Mouse (Mus musculus): ENCODE measurements around the gene Rgl1. TPM values are rescaled to one million over a fixed set of nuclear protein-coding genes. Genes with fewer than 3 reads are reported as not detected.

Gene Rgl1
- total RNA-seq, 1 experiment = 1.3 TPM

DNA sequence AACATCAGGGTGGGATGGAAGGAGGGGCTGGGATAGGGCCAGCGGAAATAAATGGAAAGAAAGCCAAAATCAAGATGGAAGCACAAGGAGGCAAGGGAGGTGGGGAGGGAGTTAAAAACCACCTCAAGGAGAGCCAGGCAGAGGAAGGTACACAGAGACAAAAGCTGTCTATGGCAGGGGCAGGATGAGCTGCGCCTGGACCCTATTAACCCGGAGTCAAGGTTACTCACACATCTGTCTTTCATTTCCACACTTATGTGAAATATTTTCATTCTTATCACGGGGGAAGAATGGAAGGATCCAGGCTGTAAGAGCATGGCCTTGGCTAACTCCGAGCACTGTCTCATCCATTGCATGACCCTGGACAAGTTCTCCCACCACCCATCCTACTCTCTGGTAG, 202.9 kb downstream of the Rgl1 start:
- no peaks in the 10 kb centered on the region for H3K4me1 ChIP-seq (ENCODE audit: control insufficient read depth in 2 of 2, insufficient read depth in 2 of 2, low read length in 2 of 2, poor library complexity in 1 of 2)

DNA sequence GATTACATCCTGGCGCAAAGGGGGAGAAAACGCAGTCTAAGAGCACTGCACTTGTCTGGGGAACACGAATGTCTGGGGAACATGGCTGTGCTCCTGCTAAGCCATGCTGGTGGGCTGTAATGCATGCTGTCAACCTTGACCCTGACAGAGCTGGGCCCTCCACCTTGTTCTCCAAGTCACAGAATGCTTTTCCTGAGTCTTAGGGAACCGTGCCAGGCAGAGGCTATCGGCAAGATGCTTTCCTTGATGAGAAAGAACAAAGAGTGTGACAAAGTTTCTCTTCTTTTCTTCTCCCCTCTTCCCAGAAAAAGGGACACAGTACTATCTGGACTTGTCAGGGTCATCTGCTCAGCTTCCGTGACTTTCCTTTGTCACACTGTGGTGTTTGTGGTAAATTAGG, 203.3 kb downstream of the Rgl1 start:
- no peak for TF ChIP-seq ZC3H11A (IDR thresholded peaks at IDR 0.05; ENCODE audit: borderline replicate concordance, low read depth, low read length)
- TF ChIP-seq HCFC1 (IDR thresholded peaks at IDR 0.05; ENCODE audit: borderline replicate concordance, insufficient read depth, low read length) = no peak
- no peak for TF ChIP-seq MAFK (IDR thresholded peaks at IDR 0.05; ENCODE audit: insufficient read depth, low read depth, low read length)
- no peak for TF ChIP-seq ZNF384 (IDR thresholded peaks at IDR 0.05; ENCODE audit: low read depth, low read length)
- TF ChIP-seq CHD2 (IDR thresholded peaks at IDR 0.05; ENCODE audit: low read depth, low read length) = no peak
- no peak for DNase-seq (ENCODE audit: low read depth, low spot score)
- in situ Hi-C loops (cut with MboI; ENCODE audit: low sequenced_read_pairs in 2 of 2, unreplicated experiment in 2 of 2) = no loop called here
- H3K27ac ChIP-seq (ENCODE audit: insufficient read depth, low read depth, low read length, poor library complexity, severe bottlenecking) = no peak overlapping the region
- H3K36me3 ChIP-seq (ENCODE audit: control insufficient read depth, insufficient read depth, low read length, poor library complexity, severe bottlenecking) = no peaks in the 10 kb centered on the region
- H3K4me3 ChIP-seq (ENCODE audit: insufficient read depth in 1 of 2, low read depth in 1 of 2, low read length in 2 of 2, poor library complexity in 1 of 2, severe bottlenecking in 1 of 2) = no peak overlapping the region
- H3K9ac ChIP-seq (ENCODE audit: insufficient read depth, low read depth, low read length, poor library complexity, severe bottlenecking) = no peak overlapping the region
- H3K9me3 ChIP-seq (ENCODE audit: control insufficient read depth, insufficient read depth, low read depth, low read length) = no peaks in the 10 kb centered on the region
- no peaks in the 10 kb centered on the region for H3K4me1 ChIP-seq (ENCODE audit: control insufficient read depth in 2 of 2, insufficient read depth in 2 of 2, low read length in 2 of 2, poor library complexity in 1 of 2)

More for the DNA sequence above, 202.9 kb downstream of the Rgl1 start:
- Histone ChIP-seq H3K36me3 (ENCODE audit: control insufficient read depth, insufficient read depth, low read length, poor library complexity, severe bottlenecking) (no peaks in the 10 kb centered on the region), H3K9ac (ENCODE audit: insufficient read depth, low read depth, low read length, poor library complexity, severe bottlenecking) (no peak overlapping the region), H3K9me3 (ENCODE audit: control insufficient read depth, insufficient read depth, low read depth, low read length) (no peaks in the 10 kb centered on the region), H3K27ac (ENCODE audit: insufficient read depth, low read depth, low read length, poor library complexity, severe bottlenecking) (no peak overlapping the region), H3K4me3 (ENCODE audit: insufficient read depth in 1 of 2, low read depth in 1 of 2, low read length in 2 of 2, poor library complexity in 1 of 2, severe bottlenecking in 1 of 2) (no peak overlapping the region)
- no peak for TF ChIP-seq HCFC1 (IDR thresholded peaks at IDR 0.05; ENCODE audit: borderline replicate concordance, insufficient read depth, low read length)
- TF ChIP-seq MAFK (IDR thresholded peaks at IDR 0.05; ENCODE audit: insufficient read depth, low read depth, low read length) = no peak
- TF ChIP-seq CHD2 (IDR thresholded peaks at IDR 0.05; ENCODE audit: low read depth, low read length) = no peak
- no peak for TF ChIP-seq ZNF384 (IDR thresholded peaks at IDR 0.05; ENCODE audit: low read depth, low read length)
- TF ChIP-seq ZC3H11A (IDR thresholded peaks at IDR 0.05; ENCODE audit: borderline replicate concordance, low read depth, low read length) = no peak
- no peak for DNase-seq (ENCODE audit: low read depth, low spot score)
- in situ Hi-C loops (cut with MboI; ENCODE audit: low sequenced_read_pairs in 2 of 2, unreplicated experiment in 2 of 2) = no loop called here

DNA sequence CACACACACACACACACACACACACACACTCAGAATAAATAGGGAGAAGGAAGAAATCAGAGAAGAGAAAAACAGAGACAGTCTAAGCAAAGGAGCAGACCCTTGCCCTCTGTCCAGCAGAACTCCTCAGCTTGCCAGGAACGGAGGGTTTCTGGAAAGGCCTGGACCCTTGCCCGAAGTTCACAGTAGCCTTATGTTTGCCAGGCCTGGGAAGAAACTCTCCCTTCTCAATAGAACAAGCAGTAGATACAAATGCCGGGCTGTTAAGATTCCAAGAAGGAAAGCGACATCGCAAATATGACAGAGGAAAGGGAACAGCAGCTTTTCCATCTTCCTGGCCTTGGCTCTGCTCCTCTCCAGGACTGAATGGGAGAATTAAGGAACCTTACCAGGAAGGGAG, 205.7 kb downstream of the Rgl1 start:
- DNase-seq (ENCODE audit: low read depth, low spot score) = no peak
- TF ChIP-seq ZNF384 (IDR thresholded peaks at IDR 0.05; ENCODE audit: low read depth, low read length) (no peak), MAFK (IDR thresholded peaks at IDR 0.05; ENCODE audit: insufficient read depth, low read depth, low read length) (no peak), CHD2 (IDR thresholded peaks at IDR 0.05; ENCODE audit: low read depth, low read length) (no peak), HCFC1 (IDR thresholded peaks at IDR 0.05; ENCODE audit: borderline replicate concordance, insufficient read depth, low read length) (no peak), ZC3H11A (IDR thresholded peaks at IDR 0.05; ENCODE audit: borderline replicate concordance, low read depth, low read length) (no peak)
- Histone ChIP-seq H3K4me3 (ENCODE audit: insufficient read depth in 1 of 2, low read depth in 1 of 2, low read length in 2 of 2, poor library complexity in 1 of 2, severe bottlenecking in 1 of 2) (no peak overlapping the region), H3K9ac (ENCODE audit: insufficient read depth, low read depth, low read length, poor library complexity, severe bottlenecking) (no peak overlapping the region), H3K27ac (ENCODE audit: insufficient read depth, low read depth, low read length, poor library complexity, severe bottlenecking) (no peak overlapping the region), H3K36me3 (ENCODE audit: control insufficient read depth, insufficient read depth, low read length, poor library complexity, severe bottlenecking) (no peaks in the 10 kb centered on the region), H3K4me1 (ENCODE audit: control insufficient read depth in 2 of 2, insufficient read depth in 2 of 2, low read length in 2 of 2, poor library complexity in 1 of 2) (no peaks in the 10 kb centered on the region), H3K9me3 (ENCODE audit: control insufficient read depth, insufficient read depth, low read depth, low read length) (no peaks in the 10 kb centered on the region)
- in situ Hi-C loops (cut with MboI; ENCODE audit: low sequenced_read_pairs in 2 of 2, unreplicated experiment in 2 of 2) = no loop called here

DNA sequence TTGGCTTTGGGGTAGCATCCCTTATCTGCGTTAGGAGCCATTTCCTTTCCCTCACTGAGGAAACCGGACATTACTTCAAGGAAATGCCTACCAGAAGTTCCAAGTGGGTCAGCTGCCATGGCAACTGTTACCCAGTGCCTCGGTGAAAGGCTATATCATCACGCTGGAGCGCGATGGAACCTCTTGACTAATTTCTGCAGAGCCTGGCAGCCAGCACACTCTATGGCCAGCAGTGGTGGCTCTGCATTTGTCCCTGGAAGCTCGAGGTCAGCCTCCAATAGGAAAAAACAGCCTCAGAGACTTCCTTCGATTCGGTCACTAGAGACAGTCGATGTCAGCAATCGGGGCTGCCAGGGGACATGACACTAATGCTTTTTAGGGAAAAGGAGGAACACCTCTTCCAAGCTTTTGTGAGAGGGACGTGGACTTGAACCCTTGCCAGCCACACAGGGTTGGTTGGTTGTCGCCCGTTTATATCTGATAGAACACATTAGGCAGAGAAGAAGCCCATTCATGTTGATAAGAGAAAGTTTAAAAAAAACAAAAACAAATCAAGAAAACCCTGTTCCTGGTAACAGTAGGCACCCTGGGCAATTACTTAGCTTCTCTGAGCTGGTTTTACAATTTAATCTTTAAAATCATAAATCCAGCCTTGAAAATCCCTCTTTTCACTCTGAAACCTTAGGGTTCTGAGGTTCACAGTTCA, 209.4 kb downstream of the Rgl1 start:
- Histone ChIP-seq H3K27ac (ENCODE audit: insufficient read depth, low read depth, low read length, poor library complexity, severe bottlenecking) (no peak overlapping the region), H3K4me1 (ENCODE audit: control insufficient read depth in 2 of 2, insufficient read depth in 2 of 2, low read length in 2 of 2, poor library complexity in 1 of 2) (no peaks in the 10 kb centered on the region), H3K9me3 (ENCODE audit: control insufficient read depth, insufficient read depth, low read depth, low read length) (no peaks in the 10 kb centered on the region), H3K9ac (ENCODE audit: insufficient read depth, low read depth, low read length, poor library complexity, severe bottlenecking) (no peak overlapping the region), H3K36me3 (ENCODE audit: control insufficient read depth, insufficient read depth, low read length, poor library complexity, severe bottlenecking) (no peaks in the 10 kb centered on the region), H3K4me3 (ENCODE audit: insufficient read depth in 1 of 2, low read depth in 1 of 2, low read length in 2 of 2, poor library complexity in 1 of 2, severe bottlenecking in 1 of 2) (no peak overlapping the region)
- TF ChIP-seq MAFK (IDR thresholded peaks at IDR 0.05; ENCODE audit: insufficient read depth, low read depth, low read length) = no peak
- TF ChIP-seq ZC3H11A (IDR thresholded peaks at IDR 0.05; ENCODE audit: borderline replicate concordance, low read depth, low read length) = no peak
- no peak for TF ChIP-seq HCFC1 (IDR thresholded peaks at IDR 0.05; ENCODE audit: borderline replicate concordance, insufficient read depth, low read length)
- TF ChIP-seq CHD2 (IDR thresholded peaks at IDR 0.05; ENCODE audit: low read depth, low read length) = no peak
- no peak for TF ChIP-seq ZNF384 (IDR thresholded peaks at IDR 0.05; ENCODE audit: low read depth, low read length)
- in situ Hi-C loops (cut with MboI; ENCODE audit: low sequenced_read_pairs in 2 of 2, unreplicated experiment in 2 of 2) = no loop called here
- no peak for DNase-seq (ENCODE audit: low read depth, low spot score)

Data from ES-E14 (cell line).